Mouse (Mus musculus) brain, embryonic 14.5 days (tissue): Measurements from ENCODE around the gene Zfp358.

Experiments
- CTCF ChIP-seq: fragments of 200-500 bp; IDR thresholded peaks from 2 replicates; pipeline ENCODE4 v1.5.1; 2012; ENCODE audit warnings: inconsistent platforms, mild to moderate bottlenecking, moderate library complexity, borderline replicate concordance; ENCODE audit not compliant: insufficient read depth, insufficient read length; ENCODE audit errors: extremely low read depth
- POLR2A ChIP-seq: fragments of 200-500 bp; IDR thresholded peaks from 2 replicates; pipeline ENCODE4 v1.6.1; 2012; ENCODE audit warnings: mild to moderate bottlenecking, inconsistent platforms, borderline replicate concordance; ENCODE audit not compliant: poor library complexity, insufficient read depth, insufficient read length, severe bottlenecking; ENCODE audit errors: extremely low read depth

GRCm38 (mm10) chr8:3470562-3470961 lies 22.4 kb upstream of the Zfp358 start, which contains the start of gene Tex45:
- TF ChIP-seq CTCF (no peak), POLR2A (no peak)
